Mouse (Mus musculus) midbrain, embryonic 14.5 days (tissue): ENCODE measurements around the gene 4933402N03Rik. TPM values are rescaled to one million over a fixed set of nuclear protein-coding genes. Genes with fewer than 3 reads are reported as not detected.

ENCODE experiments used
- ATAC-seq: fragments of 200-750 bp; cut with Nextera tagmentation; 2 replicates; pipeline ENCODE4 v1.8.0; 2017; ENCODE audit warnings: moderate number of reproducible peaks, moderate library complexity; ENCODE audit not compliant: low FRiP score, low TSS enrichment
- DNase-seq: peaks from one replicate; pipeline ENCODE4 v3.0.0-alpha.2; 2015
- H3K27ac ChIP-seq: fragments of 300-500 bp; sonication (generic); replicated peaks from 2 replicates; pipeline ENCODE4 v1.5.1; 2014; ENCODE audit warnings: mild to moderate bottlenecking, low read depth, low read length, moderate library complexity
- H3K27me3 ChIP-seq: fragments of 300-500 bp; sonication (generic); 2 replicates; pipeline ENCODE4 v1.6.1; 2014; ENCODE audit warnings: low read length, control low read depth, mixed read lengths; ENCODE audit not compliant: control insufficient read depth, insufficient read depth
- H3K36me3 ChIP-seq: fragments of 300-500 bp; sonication (generic); 2 replicates; pipeline ENCODE4 v1.6.1; 2014; ENCODE audit warnings: low read length, control low read depth; ENCODE audit not compliant: control insufficient read depth, insufficient read depth
- H3K4me1 ChIP-seq: fragments of 300-500 bp; sonication (generic); 2 replicates; pipeline ENCODE4 v1.6.1; 2014; ENCODE audit warnings: mild to moderate bottlenecking, antibody characterized with exemption, low read length, control low read depth; ENCODE audit not compliant: control insufficient read depth, insufficient read depth
- H3K4me2 ChIP-seq: fragments of 300-500 bp; sonication (generic); 2 replicates; pipeline ENCODE4 v1.6.1; 2014; ENCODE audit warnings: mild to moderate bottlenecking, low read length, moderate library complexity
- H3K4me3 ChIP-seq: fragments of 300-500 bp; sonication (generic); replicated peaks from 2 replicates; pipeline ENCODE4 v1.5.1; 2014; ENCODE audit warnings: low read depth, low read length
- H3K9ac ChIP-seq: fragments of 300-500 bp; sonication (generic); replicated peaks from 2 replicates; pipeline ENCODE4 v1.6.1; 2014; ENCODE audit warnings: mild to moderate bottlenecking, low read length, moderate library complexity
- H3K9me3 ChIP-seq: fragments of 300-500 bp; sonication (generic); 2 replicates; pipeline ENCODE4 v1.6.1; 2016; ENCODE audit warnings: low read length, control low read depth, mixed read lengths; ENCODE audit not compliant: control insufficient read depth
- WGBS: fragments of 180-500 bp; shearing (Covaris S2); extraction: QIAGEN DNeasy Blood & Tissue Kit; methylation state at CpG from one replicate; pipeline ENCODE4 v1.1.7; 2014; 5-methylcytosine and 5-hydroxymethylcytosine counted together
- polyA plus RNA-seq: library from polyadenylated mRNA; unstranded; fragments of >200 nt; fragmentation: Nextera tagmentation; extraction: Ambion mirVana; gene quantifications from 2 replicates; pipeline ENCODE4 v1.2.1, GENCODE M21; 2014

Gene 4933402N03Rik
- polyA plus RNA-seq, 1 experiment from 2014 or later, result not detected

DNA sequence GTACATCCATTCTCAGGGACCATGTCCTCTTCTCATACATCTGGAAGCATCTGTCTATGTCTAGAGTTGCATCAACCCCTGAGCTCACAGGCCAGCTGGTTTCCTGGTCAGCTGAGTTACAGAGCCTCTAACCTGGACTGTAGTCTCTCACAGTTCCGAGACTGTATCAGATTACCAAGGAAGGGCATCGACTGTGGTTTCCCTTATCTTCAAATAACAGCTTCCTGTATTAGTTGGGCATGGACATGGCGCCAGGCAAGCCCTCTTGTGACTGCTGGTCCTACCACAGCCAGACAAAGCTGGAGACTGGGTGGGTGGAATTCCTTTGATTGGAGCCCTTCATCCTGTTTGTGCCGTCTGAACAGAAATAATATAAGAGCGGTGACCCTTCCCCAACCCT lies 6.9 kb upstream of the 4933402N03Rik start:
- no peaks in the 10 kb centered on the region for H3K9me3 ChIP-seq
- H3K4me1 ChIP-seq, result no peaks in the 10 kb centered on the region
- H3K36me3 ChIP-seq, result no peaks in the 10 kb centered on the region
- H3K27ac ChIP-seq, result no peak overlapping the region
- DNase-seq (no peak), ATAC-seq (no peak)
- H3K27me3 ChIP-seq, result no peaks in the 10 kb centered on the region
- WGBS, result 82% methylated on average over 5 of the region's 5 CpGs
- H3K9ac ChIP-seq, result no peak overlapping the region
- no peak overlapping the region for H3K4me3 ChIP-seq
- no peak overlapping the region for H3K4me2 ChIP-seq

DNA sequence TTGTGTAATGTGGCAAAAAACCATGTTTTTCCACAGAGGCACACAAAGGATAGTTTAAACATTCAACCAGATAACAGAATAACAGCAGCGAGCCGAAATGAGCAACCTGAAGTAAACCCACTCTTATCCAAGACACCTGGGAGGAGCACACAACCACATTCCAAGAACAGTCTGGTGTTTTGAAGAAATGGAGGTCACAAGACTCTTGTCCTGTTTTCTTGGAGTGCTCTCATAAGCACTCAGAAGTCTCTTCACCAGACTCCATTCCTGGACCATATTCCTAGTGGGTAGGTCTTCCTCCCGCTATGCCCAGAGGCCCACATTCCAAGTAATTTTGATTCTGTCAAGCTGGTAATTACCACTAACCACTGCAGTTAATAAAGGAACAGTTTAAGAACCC lies 4.1 kb upstream of the 4933402N03Rik start:
- Histone ChIP-seq H3K4me2 (no peak overlapping the region), H3K9me3 (no peaks in the 10 kb centered on the region), H3K27me3 (no peaks in the 10 kb centered on the region), H3K36me3 (no peaks in the 10 kb centered on the region), H3K27ac (no peak overlapping the region), H3K4me3 (no peak overlapping the region), H3K9ac (no peak overlapping the region), H3K4me1 (no peaks in the 10 kb centered on the region)
- ATAC-seq (no peak), DNase-seq (no peak)
- 82% methylated on average over 3 of the region's 3 CpGs for WGBS

DNA sequence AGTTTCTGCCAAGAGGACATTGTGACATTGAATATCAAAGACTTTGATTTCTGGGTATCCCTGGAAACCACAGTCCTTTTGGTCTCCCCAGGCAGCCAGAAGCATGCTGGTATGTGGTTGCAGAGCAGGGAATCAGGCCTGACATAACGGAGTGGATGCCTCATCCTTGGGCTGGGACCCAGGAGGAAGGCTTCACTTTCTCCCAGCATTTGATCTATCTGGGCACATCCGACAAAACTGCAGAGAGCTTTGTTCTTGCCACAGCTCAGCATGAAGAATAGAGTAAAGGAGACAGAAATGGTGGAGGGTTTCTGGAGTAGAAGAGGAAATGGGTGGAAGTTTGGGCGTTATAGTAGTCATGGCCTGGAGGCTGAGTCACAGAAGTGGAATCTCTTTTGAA lies 12.9 kb downstream of the 4933402N03Rik start:
- H3K36me3 ChIP-seq, result no peaks in the 10 kb centered on the region
- no peak for ATAC-seq
- DNase-seq, result peak; percentile 10
- no peaks in the 10 kb centered on the region for H3K27me3 ChIP-seq
- H3K9me3 ChIP-seq, result no peaks in the 10 kb centered on the region
- H3K4me3 ChIP-seq, result no peak overlapping the region
- H3K9ac ChIP-seq, result no peak overlapping the region
- no peak overlapping the region for H3K4me2 ChIP-seq
- H3K27ac ChIP-seq, result no peak overlapping the region
- 74% methylated on average over 3 of the region's 3 CpGs for WGBS
- no peaks in the 10 kb centered on the region for H3K4me1 ChIP-seq

DNA sequence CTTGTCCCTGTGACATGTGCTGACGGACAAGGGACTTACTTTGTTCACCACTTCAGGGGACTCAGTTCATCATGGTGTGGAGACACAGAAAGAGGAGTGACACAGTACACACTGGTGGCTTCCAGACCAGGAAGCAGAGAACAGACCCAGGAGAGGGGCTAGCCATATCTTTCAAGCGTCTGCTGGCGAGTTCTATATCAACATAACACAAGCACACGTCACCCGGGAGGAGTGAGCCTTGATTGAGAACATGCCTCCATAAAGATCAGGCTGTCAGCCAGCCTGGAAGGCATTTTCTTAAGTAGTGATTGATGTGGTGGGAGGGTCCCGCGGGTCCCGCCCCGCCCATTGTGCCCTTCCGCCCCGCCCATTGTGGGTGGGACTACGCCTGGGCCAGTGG lies 16.1 kb downstream of the 4933402N03Rik start:
- ATAC-seq (no peak), DNase-seq (no peak)
- H3K4me3 ChIP-seq, result no peak overlapping the region
- no peaks in the 10 kb centered on the region for H3K36me3 ChIP-seq
- H3K4me2 ChIP-seq, result no peak overlapping the region
- 78% methylated on average over 12 of the region's 12 CpGs for WGBS
- no peaks in the 10 kb centered on the region for H3K27me3 ChIP-seq
- H3K9ac ChIP-seq, result no peak overlapping the region
- no peaks in the 10 kb centered on the region for H3K9me3 ChIP-seq
- no peak overlapping the region for H3K27ac ChIP-seq
- no peaks in the 10 kb centered on the region for H3K4me1 ChIP-seq

DNA sequence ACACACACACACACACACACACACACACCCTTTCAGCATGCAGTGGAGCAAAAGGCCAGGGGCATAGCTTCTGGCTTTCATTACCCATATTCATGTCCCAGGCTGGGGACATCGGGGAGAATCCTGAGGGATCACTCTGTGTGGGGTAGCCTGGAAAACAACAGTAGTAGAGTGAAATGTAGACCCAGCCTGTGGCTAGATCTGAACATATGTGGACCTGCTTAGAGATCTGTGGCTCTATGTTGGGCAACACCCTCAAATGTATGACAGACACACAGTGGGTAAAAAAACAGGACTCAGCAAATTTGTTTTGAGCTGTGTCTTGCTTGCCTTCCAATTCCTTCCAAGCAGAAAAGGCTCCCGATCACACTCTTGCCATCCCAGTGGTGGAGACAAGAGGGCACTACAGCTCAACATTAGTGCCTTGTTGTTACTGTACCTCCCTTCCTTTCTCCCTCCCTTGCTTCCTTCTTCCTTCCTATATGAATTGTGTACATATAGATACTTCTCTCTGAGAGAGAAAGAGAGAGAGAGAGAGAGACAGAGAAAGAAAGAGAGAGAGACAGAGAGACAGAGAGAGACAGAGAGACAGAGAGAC lies 23.8 kb downstream of the 4933402N03Rik start:
- DNase-seq (no peak), ATAC-seq (no peak)
- 89% methylated on average over 2 of the region's 2 CpGs for WGBS
- Histone ChIP-seq H3K9me3 (no peaks in the 10 kb centered on the region), H3K9ac (no peak overlapping the region), H3K27me3 (no peaks in the 10 kb centered on the region), H3K36me3 (no peaks in the 10 kb centered on the region), H3K4me1 (no peaks in the 10 kb centered on the region), H3K27ac (no peak overlapping the region), H3K4me2 (no peak overlapping the region), H3K4me3 (no peak overlapping the region)

DNA sequence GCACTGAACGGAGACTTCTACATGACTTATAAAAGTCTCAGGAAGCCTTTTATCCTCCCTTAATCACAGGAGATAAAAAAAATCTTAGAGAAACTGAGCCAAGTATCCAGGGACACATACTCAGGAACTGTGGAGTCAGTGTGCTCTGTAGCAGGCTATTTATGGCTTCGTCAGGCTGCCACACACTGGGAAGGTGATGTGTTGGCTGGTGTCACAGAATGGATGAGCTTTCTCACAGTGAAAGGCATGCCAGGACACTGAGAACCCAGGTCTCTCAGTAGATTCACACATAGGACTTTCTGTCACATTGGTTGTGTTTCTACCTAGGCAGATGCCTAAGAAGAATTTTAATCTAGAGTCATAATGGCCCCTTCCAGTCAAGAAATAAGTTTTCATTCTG lies 31.7 kb downstream of the 4933402N03Rik start:
- DNase-seq (no peak), ATAC-seq (no peak)
- Histone ChIP-seq H3K4me1 (no peaks in the 10 kb centered on the region), H3K27ac (no peak overlapping the region), H3K4me3 (no peak overlapping the region), H3K4me2 (no peak overlapping the region), H3K27me3 (no peaks in the 10 kb centered on the region), H3K9ac (no peak overlapping the region), H3K36me3 (no peaks in the 10 kb centered on the region), H3K9me3 (no peaks in the 10 kb centered on the region)
- WGBS, result 88% methylated on average over 2 of the region's 2 CpGs

DNA sequence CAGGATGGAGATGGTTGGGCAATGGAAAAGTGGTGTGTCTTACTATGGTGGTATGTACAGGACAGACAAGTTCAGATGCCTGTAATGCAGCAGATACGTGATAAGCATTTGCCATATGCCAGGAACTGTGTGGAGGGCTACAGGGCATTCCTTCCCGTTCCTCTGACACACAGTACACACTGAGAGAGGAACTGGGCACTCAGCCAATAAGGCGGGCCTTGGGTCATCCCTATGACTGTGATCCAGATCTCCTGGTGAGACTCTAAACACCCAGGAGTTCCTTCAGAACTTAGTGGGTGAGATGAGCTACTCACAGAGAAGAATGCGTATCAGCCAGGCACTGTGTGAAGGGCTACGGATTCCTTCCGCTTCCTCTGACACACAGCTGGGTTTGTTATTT lies 32.4 kb downstream of the 4933402N03Rik start:
- no peak overlapping the region for H3K27ac ChIP-seq
- no peaks in the 10 kb centered on the region for H3K9me3 ChIP-seq
- H3K36me3 ChIP-seq, result no peaks in the 10 kb centered on the region
- H3K9ac ChIP-seq, result no peak overlapping the region
- DNase-seq (peak; percentile 4), ATAC-seq (no peak)
- H3K4me3 ChIP-seq, result no peak overlapping the region
- H3K4me2 ChIP-seq, result no peak overlapping the region
- 83% methylated on average over 6 of the region's 6 CpGs for WGBS
- no peaks in the 10 kb centered on the region for H3K27me3 ChIP-seq
- H3K4me1 ChIP-seq, result no peaks in the 10 kb centered on the region

DNA sequence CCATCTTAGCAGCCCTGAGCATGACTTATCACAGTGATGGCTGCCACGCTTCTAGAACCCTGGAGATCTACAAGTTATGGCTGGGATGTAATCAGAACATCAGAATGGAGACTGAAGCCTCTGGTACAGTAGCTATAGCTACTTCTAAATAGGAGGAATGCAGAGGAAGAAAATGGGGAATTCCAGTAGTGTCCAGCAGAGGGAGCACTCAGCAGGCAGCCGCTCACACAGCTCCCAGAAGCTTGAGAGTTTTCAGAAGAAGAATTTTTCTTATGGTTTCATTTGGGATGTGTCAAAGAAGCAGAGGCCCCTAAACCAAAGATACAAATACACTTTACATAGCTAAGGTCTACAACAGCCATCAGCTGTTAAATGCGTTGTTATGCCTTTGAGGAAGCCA lies 33.6 kb downstream of the 4933402N03Rik start:
- ATAC-seq (no peak), DNase-seq (peak; percentile 86)
- Histone ChIP-seq H3K9me3 (no peaks in the 10 kb centered on the region), H3K27me3 (no peaks in the 10 kb centered on the region), H3K4me3 (no peak overlapping the region), H3K4me1 (no peaks in the 10 kb centered on the region), H3K36me3 (no peaks in the 10 kb centered on the region), H3K4me2 (no peak overlapping the region), H3K27ac (no peak overlapping the region), H3K9ac (no peak overlapping the region)
- WGBS, result 27% methylated on average over 3 of the region's 3 CpGs
